Mouse (Mus musculus): ENCODE data around the gene Thumpd3.

DNA sequence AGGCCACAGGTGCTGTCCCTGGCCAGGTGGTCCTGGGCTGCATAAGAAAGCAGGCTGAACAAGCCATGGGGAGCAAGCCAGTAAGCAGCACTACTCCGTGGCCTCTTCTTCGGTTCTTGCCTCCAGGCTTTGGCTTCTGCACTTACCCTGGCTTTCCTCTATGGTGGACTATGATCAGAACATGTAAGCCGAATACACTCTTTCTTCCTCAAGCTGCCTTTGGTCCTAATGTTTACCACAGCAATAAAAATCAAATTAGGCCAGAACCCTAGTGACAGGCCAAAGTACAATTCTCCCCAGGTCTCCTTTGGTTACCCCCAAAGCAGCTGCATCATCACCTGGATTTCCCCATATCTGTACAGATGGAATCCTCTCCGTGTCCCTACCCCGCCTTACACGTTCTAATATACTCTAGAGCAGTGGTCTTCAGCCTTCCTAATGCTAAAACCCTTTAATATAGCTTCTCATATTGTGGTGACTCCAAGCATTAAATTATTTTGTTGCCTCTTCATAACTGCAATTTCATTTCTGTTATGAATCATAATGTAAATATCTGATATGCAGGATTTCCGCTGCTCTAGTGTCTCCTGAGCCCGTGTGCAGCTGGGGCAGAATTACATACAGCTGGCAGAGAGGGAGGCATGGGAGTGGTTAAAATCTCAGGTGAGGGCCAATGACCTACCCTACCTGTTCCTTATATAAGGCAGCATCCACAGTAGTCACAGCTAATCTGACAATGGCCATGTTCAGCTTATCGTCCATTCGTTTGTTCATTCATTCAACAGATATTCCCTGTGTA lies 42.5 kb upstream of the Thumpd3 start:
- TF ChIP-seq POLR2A (IDR thresholded peaks at IDR 0.05; ENCODE audit: low read depth, low read length) (no peak), CTCF (IDR thresholded peaks at IDR 0.05; ENCODE audit: borderline replicate concordance, insufficient read depth, low read length) (no peak)

Data from embryonic fibroblast, embryonic 13.5 days (primary cell).